Mouse (Mus musculus): ENCODE results near the gene Gm45021. TPM values are rescaled to one million over a fixed set of nuclear protein-coding genes. Genes with fewer than 3 reads are reported as not detected.

Gene Gm45021
- polyA plus RNA-seq, 1 experiment from 2014 or later: not detected

GRCm38 (mm10) chr6:48572014-48572413 lies 17.4 kb upstream of the Gm45021 start:
- CTCF ChIA-PET: no interaction called here
- in situ Hi-C loops (cut with MboI; ENCODE audit: low pct_unique_long_range_greater_than_20kb): loop anchor here (10.0 kb wide), 1 partner anchor 193 kb away; no protein-coding TSS in a partner anchor

GRCm38 (mm10) chr6:48572572-48573061 lies 16.8 kb upstream of the Gm45021 start, which contains the start of gene Rarres2:
Gene Rarres2 (minus strand): TSS chr6:48572789.
- DNase-seq (ENCODE audit: low read depth, low spot score): no peak
- ChIA-PET CTCF (no interaction called here), POLR2A (no interaction called here)
- in situ Hi-C loops (cut with MboI; ENCODE audit: low pct_unique_long_range_greater_than_20kb): loop anchor here (10.0 kb wide), 1 partner anchor 192 kb away; no protein-coding TSS in a partner anchor
- H3K27me3 ChIP-seq: no peaks in the 10 kb centered on the region
- no peak for ATAC-seq
- no peak for TF ChIP-seq CTCF (IDR thresholded peaks at IDR 0.05)

More at GRCm38 (mm10) chr6:48572014-48572413, 17.4 kb upstream of the Gm45021 start:
- no peaks in the 10 kb centered on the region for H3K27me3 ChIP-seq
- POLR2A ChIA-PET: no interaction called here
- DNase-seq (ENCODE audit: low read depth, low spot score) (no peak), ATAC-seq (no peak)
- TF ChIP-seq CTCF (IDR thresholded peaks at IDR 0.05): no peak

GRCm38 (mm10) chr6:48573280-48573679 lies 16.1 kb upstream of the Gm45021 start:
- ChIA-PET CTCF (interaction anchor here (0.8 to 1.5 kb wide), 2 partner anchors 9 to 16 kb away, joined by 3 read pairs; no protein-coding TSS in a partner anchor), POLR2A (no interaction called here)
- no peak for DNase-seq (ENCODE audit: low read depth, low spot score)
- H3K27me3 ChIP-seq: no peaks in the 10 kb centered on the region
- TF ChIP-seq CTCF (IDR thresholded peaks at IDR 0.05): no peak
- no peak for ATAC-seq
- in situ Hi-C loops (cut with MboI; ENCODE audit: low pct_unique_long_range_greater_than_20kb): loop anchor here (10.0 kb wide), 1 partner anchor 192 kb away; no protein-coding TSS in a partner anchor

- no peak for TF ChIP-seq CTCF (IDR thresholded peaks at IDR 0.05)
- no peaks in the 10 kb centered on the region for H3K27me3 ChIP-seq
- DNase-seq (ENCODE audit: low read depth, low spot score) (no peak), ATAC-seq (no peak)
- ChIA-PET POLR2A (no interaction called here), CTCF (interaction anchor here (0.8 to 1.5 kb wide), 2 partner anchors 9 to 16 kb away, joined by 3 read pairs; no protein-coding TSS in a partner anchor)
- in situ Hi-C loops (cut with MboI; ENCODE audit: low pct_unique_long_range_greater_than_20kb): loop anchor here (10.0 kb wide), 1 partner anchor 191 kb away; no protein-coding TSS in a partner anchor
Measured at GRCm38 (mm10) chr6:48573981-48574380, 15.4 kb upstream of the Gm45021 start.

- no peaks in the 10 kb centered on the region for H3K27me3 ChIP-seq
- CTCF ChIA-PET: interaction anchor here (1.3 to 1.5 kb wide), 2 partner anchors 9 to 17 kb away, joined by 3 read pairs; no protein-coding TSS in a partner anchor
- in situ Hi-C loops (cut with MboI; ENCODE audit: low pct_unique_long_range_greater_than_20kb): loop anchor here (10.0 kb wide), 1 partner anchor 186 kb away; no protein-coding TSS in a partner anchor
- ATAC-seq (no peak), DNase-seq (ENCODE audit: low read depth, low spot score) (no peak)
- TF ChIP-seq CTCF (IDR thresholded peaks at IDR 0.05): no peak
- POLR2A ChIA-PET: interaction anchor here (0.8 to 1.2 kb wide), 3 partner anchors 9 to 23 kb away, joined by 3 to 5 read pairs (median 3); no protein-coding TSS in a partner anchor
Measured at GRCm38 (mm10) chr6:48578736-48579135, 10.7 kb upstream of the Gm45021 start.

- TF ChIP-seq CTCF (IDR thresholded peaks at IDR 0.05): no peak
- DNase-seq (ENCODE audit: low read depth, low spot score) (no peak), ATAC-seq (peak; percentile 47)
- H3K27me3 ChIP-seq: no peaks in the 10 kb centered on the region
- in situ Hi-C loops (cut with MboI; ENCODE audit: low pct_unique_long_range_greater_than_20kb): loop anchor here (10.0 kb wide), 1 partner anchor 186 kb away; no protein-coding TSS in a partner anchor
- CTCF ChIA-PET: interaction anchor here (1.1 to 1.7 kb wide), 5 partner anchors 9 to 66 kb away, joined by 3 to 6 read pairs (median 3); partner anchors contain the start of genes Gm44965 and Repin1
- POLR2A ChIA-PET: interaction anchor here (0.5 to 1.0 kb wide), 3 partner anchors 12 to 34 kb away, joined by 3 to 11 read pairs (median 4); no protein-coding TSS in a partner anchor
Measured at GRCm38 (mm10) chr6:48579215-48579648, 10.2 kb upstream of the Gm45021 start.

- in situ Hi-C loops (cut with MboI; ENCODE audit: low pct_unique_long_range_greater_than_20kb): loop anchor here (5.0 kb wide), 1 partner anchor 61 kb away; no protein-coding TSS in a partner anchor
- no peak for TF ChIP-seq CTCF (IDR thresholded peaks at IDR 0.05)
- ChIA-PET CTCF (interaction anchor here (0.9 to 3.1 kb wide), 8 partner anchors 10 to 190 kb away, joined by 3 to 20 read pairs (median 5); partner anchors contain the start of genes Gimap3, Gimap8, Gm44965 and Repin1), POLR2A (interaction anchor here (1.0 kb wide), 1 partner anchor 12 kb away, joined by 3 read pairs; the partner anchor contains the start of genes Gm44965 and Repin1)
- no peak for ATAC-seq
- no peaks in the 10 kb centered on the region for H3K27me3 ChIP-seq
- DNase-seq (ENCODE audit: low read depth, low spot score): no peak
Measured at GRCm38 (mm10) chr6:48581257-48581656, 8.2 kb upstream of the Gm45021 start.

GRCm38 (mm10) chr6:48582037-48582436 lies 7.4 kb upstream of the Gm45021 start:
- peak; percentile 64 for TF ChIP-seq CTCF (IDR thresholded peaks at IDR 0.05)
- in situ Hi-C loops (cut with MboI; ENCODE audit: low pct_unique_long_range_greater_than_20kb): loop anchor here (5.0 kb wide), 1 partner anchor 60 kb away; no protein-coding TSS in a partner anchor

GRCm38 (mm10) chr6:48591221-48591845 lies 1.9 kb downstream of the Gm45021 start:
- CTCF ChIA-PET: interaction anchor here (1.2 kb wide), 2 partner anchors 10 to 55 kb away, joined by 3 to 4 read pairs; no protein-coding TSS in a partner anchor
- no peak for ATAC-seq
- POLR2A ChIA-PET: interaction anchor here (0.8 kb wide), 1 partner anchor 12 kb away, joined by 4 read pairs; no protein-coding TSS in a partner anchor
- TF ChIP-seq CTCF (IDR thresholded peaks at IDR 0.05): no peak
- no peak for DNase-seq (ENCODE audit: low read depth, low spot score)
- in situ Hi-C loops (cut with MboI; ENCODE audit: low pct_unique_long_range_greater_than_20kb): no loop called here
- no peaks in the 10 kb centered on the region for H3K27me3 ChIP-seq

More at GRCm38 (mm10) chr6:48582037-48582436, 7.4 kb upstream of the Gm45021 start:
- POLR2A ChIA-PET: interaction anchor here (0.8 to 1.0 kb wide), 2 partner anchors 12 to 43 kb away, joined by 3 to 4 read pairs; partner anchors contain the start of genes Gm44965 and Repin1
- DNase-seq (ENCODE audit: low read depth, low spot score) (no peak), ATAC-seq (no peak)
- CTCF ChIA-PET: interaction anchor here (0.8 to 3.1 kb wide), 14 partner anchors 8 to 201 kb away, joined by 3 to 20 read pairs (median 4); partner anchors contain the start of genes Gimap8, Gm44965 and Repin1
- no peaks in the 10 kb centered on the region for H3K27me3 ChIP-seq

- POLR2A ChIA-PET: interaction anchor here (0.8 kb wide), 1 partner anchor 12 kb away, joined by 4 read pairs; no protein-coding TSS in a partner anchor
- no peak for DNase-seq (ENCODE audit: low read depth, low spot score)
- CTCF ChIA-PET: interaction anchor here (1.2 kb wide), 1 partner anchor 10 kb away, joined by 3 read pairs; no protein-coding TSS in a partner anchor
- no peak for ATAC-seq
- H3K27me3 ChIP-seq: no peaks in the 10 kb centered on the region
- TF ChIP-seq CTCF (IDR thresholded peaks at IDR 0.05): no peak
- in situ Hi-C loops (cut with MboI; ENCODE audit: low pct_unique_long_range_greater_than_20kb): no loop called here
Measured at GRCm38 (mm10) chr6:48591871-48592270, 2.5 kb downstream of the Gm45021 start.

Measured in Patski (cell line).